Mouse (Mus musculus) liver, embryonic 14.5 days (tissue): ENCODE measurements at regions not wholly inside any gene's neighbourhood (a gene's known extent, or its start where the extent isn't known, plus 50 kb on each side); places are given as distances from the start of the nearest gene placed in this dataset.
"Not testable (repeated sequence)": the region's sequence is repeated elsewhere in the genome, so short reads cannot be mapped to it uniquely, and the experiment has no call there.

Experiments used
- ATAC-seq: fragments of 200-750 bp; cut with Nextera tagmentation; 2 replicates; pipeline ENCODE4 v1.8.0; 2017; ENCODE audit warnings: moderate number of reproducible peaks, mild to moderate bottlenecking, moderate library complexity; ENCODE audit not compliant: insufficient read depth
- DNase-seq, 3 experiments: peaks; one replicate each; pipeline ENCODE4 v3.0.0-alpha.2; 2012 to 2013; ENCODE audit warnings: low read depth in 3 of 3, low spot score in 3 of 3
- H3K27ac ChIP-seq: fragments of 300-500 bp; sonication (generic); 2 replicates; pipeline ENCODE4 v1.5.1; 2014; ENCODE audit warnings: moderate library complexity, mild to moderate bottlenecking, control low read depth, inconsistent platforms
- H3K27me3 ChIP-seq: fragments of 300-500 bp; sonication (generic); 2 replicates; pipeline ENCODE4 v1.6.1; 2014; ENCODE audit warnings: mild to moderate bottlenecking, low read length, moderate library complexity; ENCODE audit not compliant: control insufficient read depth, insufficient read depth
- H3K36me3 ChIP-seq: fragments of 300-500 bp; sonication (generic); replicated peaks from 2 replicates; pipeline ENCODE4 v1.6.1; 2014; ENCODE audit warnings: low read depth; ENCODE audit not compliant: control insufficient read depth, insufficient read depth
- H3K4me1 ChIP-seq, 2 experiments: fragments of 200-500 bp in 1 of 2; fragments of 300-500 bp in 1 of 2; sonication (generic) in 1 of 2; replicated peaks; 2 replicates each; pipeline ENCODE4 v1.6.1; 2012 to 2014; ENCODE audit warnings: antibody characterized with exemption in 1 of 2, inconsistent platforms in 1 of 2, low read length in 1 of 2; ENCODE audit not compliant: control insufficient read depth in 2 of 2, insufficient read depth in 2 of 2
- H3K4me2 ChIP-seq: fragments of 300-500 bp; sonication (generic); 2 replicates; pipeline ENCODE4 v1.6.1; 2014; ENCODE audit warnings: low read depth, mild to moderate bottlenecking, control low read depth, moderate library complexity
- H3K4me3 ChIP-seq, 2 experiments: fragments of 200-500 bp in 1 of 2; fragments of 300-500 bp in 1 of 2; sonication (generic) in 1 of 2; 2 replicates each; pipeline ENCODE4 v1.5.1; 2012 to 2014; ENCODE audit warnings: low read depth in 2 of 2, low read length in 2 of 2, mild to moderate bottlenecking in 2 of 2, control low read depth in 1 of 2, inconsistent platforms in 1 of 2, moderate library complexity in 1 of 2; ENCODE audit not compliant: insufficient read depth in 1 of 2
- H3K9ac ChIP-seq: fragments of 300-500 bp; sonication (generic); replicated peaks from 2 replicates; pipeline ENCODE4 v1.6.1; 2014; ENCODE audit warnings: mild to moderate bottlenecking, control low read depth, moderate library complexity
- H3K9me3 ChIP-seq: fragments of 300-500 bp; sonication (generic); 2 replicates; pipeline ENCODE4 v1.6.1; 2016; ENCODE audit warnings: low read length, mixed read lengths; ENCODE audit not compliant: control insufficient read depth
- WGBS: fragments of 180-500 bp; shearing (Covaris S2); extraction: QIAGEN DNeasy Blood & Tissue Kit; methylation state at CpG from one replicate; pipeline ENCODE4 v1.1.7; 2014; ENCODE audit not compliant: insufficient replicate concordance; 5-methylcytosine and 5-hydroxymethylcytosine counted together

GRCm38 (mm10) chr16:3334355-3334754 is 256.5 kb upstream of the Olfr161 start:
- not testable (repeated sequence) for H3K27ac ChIP-seq, H3K9me3 ChIP-seq, H3K36me3 ChIP-seq, H3K9ac ChIP-seq, H3K4me3 ChIP-seq, H3K27me3 ChIP-seq, ATAC-seq, H3K4me2 ChIP-seq, H3K4me1 ChIP-seq, DNase-seq
- WGBS: 65% methylated on average over 4 of the region's 5 CpGs

GRCm38 (mm10) chr16:3343372-3343771 is 247.5 kb upstream of the Olfr161 start:
- not testable (repeated sequence) for DNase-seq, H3K4me1 ChIP-seq, H3K36me3 ChIP-seq, H3K4me2 ChIP-seq, H3K27me3 ChIP-seq, H3K9ac ChIP-seq, H3K4me3 ChIP-seq, ATAC-seq, H3K27ac ChIP-seq, H3K9me3 ChIP-seq
- WGBS: 25% methylated on average over 4 of the region's 4 CpGs

- not testable (repeated sequence) for H3K4me1 ChIP-seq, H3K27ac ChIP-seq, H3K4me3 ChIP-seq, H3K27me3 ChIP-seq, H3K4me2 ChIP-seq, H3K9me3 ChIP-seq, DNase-seq, H3K9ac ChIP-seq, ATAC-seq, H3K36me3 ChIP-seq
- no CpG with 5 or more reads among the region's 1 CpGs for WGBS
These were observed 246.0 kb upstream of the Olfr161 start for GRCm38 (mm10) chr16:3344725-3345380.

- not testable (repeated sequence) for H3K4me2 ChIP-seq, H3K27ac ChIP-seq, DNase-seq, H3K27me3 ChIP-seq, H3K4me3 ChIP-seq, H3K4me1 ChIP-seq, ATAC-seq, H3K9ac ChIP-seq, H3K9me3 ChIP-seq, H3K36me3 ChIP-seq
- 58% methylated on average over 1 of the region's 4 CpGs for whole genome bisulfite sequencing
These were observed 241.5 kb upstream of the Olfr161 start for GRCm38 (mm10) chr16:3349382-3349781.

GRCm38 (mm10) chr16:3349850-3350547 is 240.8 kb upstream of the Olfr161 start:
- H3K27me3 ChIP-seq, H3K4me1 ChIP-seq, H3K27ac ChIP-seq, DNase-seq, H3K4me3 ChIP-seq, H3K9ac ChIP-seq, H3K4me2 ChIP-seq, H3K9me3 ChIP-seq, H3K36me3 ChIP-seq: not testable (repeated sequence)
- ATAC-seq: 0 out of 2 replicates have a peak, but pooled peaks have one; percentile 13
- 22% methylated on average over 1 of the region's 4 CpGs for WGBS

GRCm38 (mm10) chr16:3350668-3351507 is 240.0 kb upstream of the Olfr161 start:
- H3K4me1 ChIP-seq, H3K27ac ChIP-seq, H3K4me3 ChIP-seq, H3K9me3 ChIP-seq, H3K27me3 ChIP-seq, H3K9ac ChIP-seq, H3K4me2 ChIP-seq, H3K36me3 ChIP-seq: not testable (repeated sequence)
- peak; percentile 32 to 67 (median 57) for DNase-seq
- peak; percentile 89 for ATAC-seq
- 72% methylated on average over 6 of the region's 7 CpGs for WGBS

- WGBS: 62% methylated on average over 3 of the region's 3 CpGs
- not testable (repeated sequence) for DNase-seq
These were observed 239.3 kb upstream of the Olfr161 start for GRCm38 (mm10) chr16:3351508-3352046.

More at GRCm38 (mm10) chr16:3351508-3352046, 239.3 kb upstream of the Olfr161 start:
- not testable (repeated sequence) for H3K4me2 ChIP-seq, H3K4me1 ChIP-seq, H3K4me3 ChIP-seq, H3K36me3 ChIP-seq, H3K9ac ChIP-seq, H3K9me3 ChIP-seq, H3K27me3 ChIP-seq, H3K27ac ChIP-seq
- ATAC-seq: peak; percentile 78
